Mouse (Mus musculus): ENCODE results near the gene Col16a1.

GRCm38 (mm10) chr4:130012234-130012633, 35.4 kb upstream of the Col16a1 start:
- TF ChIP-seq POLR2A (IDR thresholded peaks at IDR 0.05; ENCODE audit: borderline replicate concordance, insufficient read depth, low read length) (no peak), CTCF (IDR thresholded peaks at IDR 0.05; ENCODE audit: borderline replicate concordance, insufficient read depth, low read depth, low read length) (no peak)

Measured in cerebellum, adult 2 months (tissue).